Mouse (Mus musculus): ENCODE measurements around the gene Ttll5.

Gene Ttll5

GRCm38 (mm10) chr12:86105546-86105945 is 281.1 kb downstream of the Ttll5 start:
- DNase-seq: no peak

GRCm38 (mm10) chr12:86106086-86106485 is 281.6 kb downstream of the Ttll5 start:
- DNase-seq: no peak

- DNase-seq: no peak
Observed at GRCm38 (mm10) chr12:86107645-86108044, 283.2 kb downstream of the Ttll5 start.

- DNase-seq: no peak
Observed at GRCm38 (mm10) chr12:86109531-86109930, 285.1 kb downstream of the Ttll5 start.

GRCm38 (mm10) chr12:86110637-86111036 is 286.2 kb downstream of the Ttll5 start:
- DNase-seq: peak in 1 of 2 experiments; percentile 68

Data from kidney, adult 8-10 months (tissue).